Mouse (Mus musculus): ENCODE results near the gene Mdfic.

GRCm38 (mm10) chr6:15770128-15770527 is 49.7 kb downstream of the Mdfic start:
- TF ChIP-seq POLR2A (IDR thresholded peaks at IDR 0.05; ENCODE audit: insufficient read depth, low read depth, low read length): no peak
- no peak for TF ChIP-seq CTCF (IDR thresholded peaks at IDR 0.05; ENCODE audit: insufficient read depth, low read depth, low read length)

Measured in olfactory bulb, adult 2 months (tissue).